Mouse (Mus musculus): Measurements from ENCODE around the gene Atp2c1. TPM values are rescaled to one million over a fixed set of nuclear protein-coding genes. Genes with fewer than 3 reads are reported as not detected.

The Atp2c1 gene
- polyA plus RNA-seq, 1 experiment: 42.2 TPM

- TF ChIP-seq POLR2A (IDR thresholded peaks at IDR 0.05; ENCODE audit: control insufficient read depth, low read depth, low read length) (no peak), CTCF (IDR thresholded peaks at IDR 0.05; ENCODE audit: control insufficient read depth, insufficient read depth, insufficient replicate concordance, low read depth, low read length) (no peak)
- Histone ChIP-seq H3K36me3 (ENCODE audit: control insufficient read depth, insufficient read depth, low read length) (no peaks in the 10 kb centered on the region), H3K27ac (ENCODE audit: control insufficient read depth, insufficient read depth, low read depth, low read length) (no peak overlapping the region), H3K27me3 (ENCODE audit: control insufficient read depth, insufficient read depth, low read length) (no peaks in the 10 kb centered on the region), H3K4me3 (ENCODE audit: control insufficient read depth, low read depth, low read length) (no peak overlapping the region), H3K4me1 (ENCODE audit: control insufficient read depth, insufficient read depth, low read length) (no peaks in the 10 kb centered on the region)
Observed at GRCm38 (mm10) chr9:105544013-105544750, 17.1 kb upstream of the Atp2c1 start.

GRCm38 (mm10) chr9:105537473-105537872 is 10.4 kb upstream of the Atp2c1 start:
- no peaks in the 10 kb centered on the region for H3K36me3 ChIP-seq (ENCODE audit: control insufficient read depth, insufficient read depth, low read length)
- no peaks in the 10 kb centered on the region; the same call in 1 of the 2 replicates for H3K4me1 ChIP-seq (ENCODE audit: control insufficient read depth, insufficient read depth, low read length)
- H3K4me3 ChIP-seq (ENCODE audit: control insufficient read depth, low read depth, low read length): no peak overlapping the region
- TF ChIP-seq POLR2A (IDR thresholded peaks at IDR 0.05; ENCODE audit: control insufficient read depth, low read depth, low read length): no peak
- no peak for TF ChIP-seq CTCF (IDR thresholded peaks at IDR 0.05; ENCODE audit: control insufficient read depth, insufficient read depth, insufficient replicate concordance, low read depth, low read length)
- no peak overlapping the region for H3K27ac ChIP-seq (ENCODE audit: control insufficient read depth, insufficient read depth, low read depth, low read length)
- no peaks in the 10 kb centered on the region for H3K27me3 ChIP-seq (ENCODE audit: control insufficient read depth, insufficient read depth, low read length)

GRCm38 (mm10) chr9:105536877-105537276 is 9.8 kb upstream of the Atp2c1 start:
- no peaks in the 10 kb centered on the region for H3K27me3 ChIP-seq (ENCODE audit: control insufficient read depth, insufficient read depth, low read length)
- H3K4me1 ChIP-seq (ENCODE audit: control insufficient read depth, insufficient read depth, low read length): no peaks in the 10 kb centered on the region; the same call in 1 of the 2 replicates
- TF ChIP-seq CTCF (IDR thresholded peaks at IDR 0.05; ENCODE audit: control insufficient read depth, insufficient read depth, insufficient replicate concordance, low read depth, low read length): no peak
- TF ChIP-seq POLR2A (IDR thresholded peaks at IDR 0.05; ENCODE audit: control insufficient read depth, low read depth, low read length): no peak
- no peak overlapping the region for H3K4me3 ChIP-seq (ENCODE audit: control insufficient read depth, low read depth, low read length)
- H3K36me3 ChIP-seq (ENCODE audit: control insufficient read depth, insufficient read depth, low read length): no peaks in the 10 kb centered on the region
- H3K27ac ChIP-seq (ENCODE audit: control insufficient read depth, insufficient read depth, low read depth, low read length): no peak overlapping the region

GRCm38 (mm10) chr9:105525355-105525754 is 1.8 kb downstream of the Atp2c1 start:
- Histone ChIP-seq H3K36me3 (ENCODE audit: control insufficient read depth, insufficient read depth, low read length) (no peaks in the 10 kb centered on the region), H3K4me1 (ENCODE audit: control insufficient read depth, insufficient read depth, low read length) (peaks cover 4% of the 10 kb centered on the region; the same call in 1 of the 2 replicates), H3K27me3 (ENCODE audit: control insufficient read depth, insufficient read depth, low read length) (no peaks in the 10 kb centered on the region), H3K27ac (ENCODE audit: control insufficient read depth, insufficient read depth, low read depth, low read length) (no peak overlapping the region), H3K4me3 (ENCODE audit: control insufficient read depth, low read depth, low read length) (no peak overlapping the region)
- no peak for TF ChIP-seq CTCF (IDR thresholded peaks at IDR 0.05; ENCODE audit: control insufficient read depth, insufficient read depth, insufficient replicate concordance, low read depth, low read length)
- no peak for TF ChIP-seq POLR2A (IDR thresholded peaks at IDR 0.05; ENCODE audit: control insufficient read depth, low read depth, low read length)

GRCm38 (mm10) chr9:105523038-105523437 is 4.1 kb downstream of the Atp2c1 start:
- H3K27me3 ChIP-seq (ENCODE audit: control insufficient read depth, insufficient read depth, low read length): no peaks in the 10 kb centered on the region
- H3K4me3 ChIP-seq (ENCODE audit: control insufficient read depth, low read depth, low read length): no peak overlapping the region
- H3K4me1 ChIP-seq (ENCODE audit: control insufficient read depth, insufficient read depth, low read length): peaks cover 4% of the 10 kb centered on the region; the same call in 1 of the 2 replicates
- no peak overlapping the region for H3K27ac ChIP-seq (ENCODE audit: control insufficient read depth, insufficient read depth, low read depth, low read length)
- no peak for TF ChIP-seq CTCF (IDR thresholded peaks at IDR 0.05; ENCODE audit: control insufficient read depth, insufficient read depth, insufficient replicate concordance, low read depth, low read length)
- no peak for TF ChIP-seq POLR2A (IDR thresholded peaks at IDR 0.05; ENCODE audit: control insufficient read depth, low read depth, low read length)
- no peaks in the 10 kb centered on the region for H3K36me3 ChIP-seq (ENCODE audit: control insufficient read depth, insufficient read depth, low read length)

- H3K36me3 ChIP-seq (ENCODE audit: control insufficient read depth, insufficient read depth, low read length): no peaks in the 10 kb centered on the region
- no peak for TF ChIP-seq CTCF (IDR thresholded peaks at IDR 0.05; ENCODE audit: control insufficient read depth, insufficient read depth, insufficient replicate concordance, low read depth, low read length)
- TF ChIP-seq POLR2A (IDR thresholded peaks at IDR 0.05; ENCODE audit: control insufficient read depth, low read depth, low read length): no peak
- H3K27ac ChIP-seq (ENCODE audit: control insufficient read depth, insufficient read depth, low read depth, low read length): no peak overlapping the region
- no peaks in the 10 kb centered on the region for H3K27me3 ChIP-seq (ENCODE audit: control insufficient read depth, insufficient read depth, low read length)
- H3K4me1 ChIP-seq (ENCODE audit: control insufficient read depth, insufficient read depth, low read length): peaks cover 4% of the 10 kb centered on the region; the same call in 1 of the 2 replicates
- no peak overlapping the region for H3K4me3 ChIP-seq (ENCODE audit: control insufficient read depth, low read depth, low read length)
Observed at GRCm38 (mm10) chr9:105522063-105522462, 5.1 kb downstream of the Atp2c1 start.

GRCm38 (mm10) chr9:105520776-105521552 is 6.2 kb downstream of the Atp2c1 start:
- Histone ChIP-seq H3K4me3 (ENCODE audit: control insufficient read depth, low read depth, low read length) (peak overlapping the region; percentile 27), H3K36me3 (ENCODE audit: control insufficient read depth, insufficient read depth, low read length) (no peaks in the 10 kb centered on the region), H3K27ac (ENCODE audit: control insufficient read depth, insufficient read depth, low read depth, low read length) (no peak overlapping the region), H3K27me3 (ENCODE audit: control insufficient read depth, insufficient read depth, low read length) (no peaks in the 10 kb centered on the region), H3K4me1 (ENCODE audit: control insufficient read depth, insufficient read depth, low read length) (peaks cover 4% of the 10 kb centered on the region; the same call in 1 of the 2 replicates)
- no peak for TF ChIP-seq POLR2A (IDR thresholded peaks at IDR 0.05; ENCODE audit: control insufficient read depth, low read depth, low read length)
- no peak for TF ChIP-seq CTCF (IDR thresholded peaks at IDR 0.05; ENCODE audit: control insufficient read depth, insufficient read depth, insufficient replicate concordance, low read depth, low read length)
